Mouse (Mus musculus) c-Kit-negative CD71-positive TER-119-positive erythroid progenitor cells, embryonic 14.5 days (primary cell): ENCODE measurements around the gene Fras1.

ENCODE experiments used
- DNase-seq: peaks from one replicate; pipeline ENCODE4 v3.0.0-alpha.2; 2013; ENCODE audit warnings: low read depth, low spot score

The Fras1 gene

DNA sequence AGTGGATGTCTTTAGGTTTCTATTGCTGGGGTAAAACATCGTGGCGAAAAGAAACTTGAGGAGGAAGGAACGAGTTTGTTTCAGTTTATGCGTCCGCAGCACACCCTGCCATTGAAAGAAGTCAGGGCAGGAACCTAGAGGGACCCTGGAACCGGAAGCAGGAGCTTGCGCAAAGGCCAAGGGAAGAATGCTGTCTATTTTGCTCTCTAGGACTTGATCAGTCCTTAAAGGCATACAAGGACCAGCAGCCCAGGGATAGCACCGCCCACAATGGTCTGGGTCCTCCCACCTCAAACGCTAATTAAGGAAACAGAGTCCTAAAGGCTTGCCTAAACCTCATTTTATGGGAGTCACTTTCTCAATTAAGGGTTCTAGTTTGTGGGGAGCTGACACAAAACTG, 418.7 kb downstream of the Fras1 start:
- DNase-seq = no peak

DNA sequence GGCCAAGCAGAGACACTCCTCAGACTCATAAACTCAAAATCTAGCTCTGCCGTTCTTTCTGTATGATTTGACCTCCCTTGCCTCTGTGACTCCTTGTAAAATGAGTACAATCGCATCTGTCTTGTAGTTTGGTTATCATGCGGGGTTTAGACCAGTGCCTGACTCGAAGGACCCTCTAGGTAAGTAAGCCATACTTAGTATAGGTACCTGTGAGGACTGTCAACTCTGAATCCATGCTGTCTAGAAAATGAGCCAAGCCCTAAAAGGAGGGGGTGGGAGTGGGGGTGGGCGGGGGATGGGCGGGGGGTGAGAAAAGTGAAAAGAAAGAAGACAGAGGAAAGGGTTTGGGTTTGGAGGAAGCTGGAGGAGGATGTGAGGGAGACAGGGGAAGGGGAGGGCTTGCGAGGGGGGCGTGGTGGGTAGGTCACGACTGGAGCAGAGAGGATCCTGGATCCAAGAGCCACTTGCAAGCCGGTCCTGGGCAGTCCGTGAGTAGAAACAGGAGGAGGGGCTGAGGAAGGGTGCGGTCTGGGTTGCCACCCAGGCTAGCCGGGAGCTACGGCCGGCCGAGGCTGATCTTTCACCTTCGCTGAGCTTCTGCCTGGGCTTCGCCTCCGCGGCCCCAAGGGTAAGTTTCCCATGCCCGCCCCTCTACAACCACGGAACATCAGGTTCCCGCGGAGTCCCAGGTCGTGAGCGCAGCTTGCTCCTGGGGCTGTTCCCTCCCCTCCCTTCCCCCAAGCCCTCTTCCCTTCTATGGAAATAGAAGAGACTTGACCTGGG, 419.4 kb downstream of the Fras1 start, which contains the start of gene Anxa3:
Gene Anxa3, plus strand, starts transcription at position 404 of the 783 bp plus-strand sequence.
- no peak for DNase-seq

DNA sequence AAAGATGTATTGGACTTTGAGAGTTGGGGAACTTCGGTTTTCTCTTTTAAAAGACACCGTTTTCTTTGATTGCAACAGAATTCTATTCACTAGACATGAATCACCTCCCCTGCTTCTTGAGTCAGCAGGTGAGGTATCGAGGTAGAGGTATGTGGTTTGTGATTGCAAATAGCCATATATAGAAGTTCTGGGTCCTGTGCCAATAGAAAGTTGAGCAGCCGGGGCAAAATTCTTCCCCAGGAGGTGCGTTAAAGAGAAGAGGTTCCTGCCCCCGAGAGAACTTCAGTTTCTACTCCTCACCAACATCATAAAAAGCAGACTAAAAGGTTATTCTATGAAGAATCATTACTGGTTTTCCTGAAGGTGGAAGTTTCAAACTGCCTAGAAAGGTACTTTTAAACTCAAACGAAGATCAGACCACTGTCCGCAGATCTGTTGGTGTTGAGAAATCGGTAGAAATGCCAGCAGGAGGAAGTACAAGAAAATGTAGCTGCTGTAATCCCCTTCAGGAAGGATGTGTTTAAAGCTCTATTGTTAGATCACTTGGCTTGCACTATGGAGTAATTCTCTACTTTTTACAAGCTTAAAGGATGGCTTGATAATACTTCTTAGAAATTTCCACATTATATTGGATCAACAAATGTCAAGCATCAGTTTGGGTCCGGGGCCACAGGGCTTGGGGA, 420.3 kb downstream of the Fras1 start:
- no peak for DNase-seq

- no peak for DNase-seq
Measured at GRCm38 (mm10) chr5:96795752-96796151, 422.0 kb downstream of the Fras1 start.

- no peak for DNase-seq
Measured at GRCm38 (mm10) chr5:96797465-96797864, 423.7 kb downstream of the Fras1 start.

- no peak for DNase-seq
Measured at GRCm38 (mm10) chr5:96799165-96799564, 425.4 kb downstream of the Fras1 start.

- DNase-seq = no peak
Measured at GRCm38 (mm10) chr5:96799969-96800368, 426.2 kb downstream of the Fras1 start.

- no peak for DNase-seq
Measured at GRCm38 (mm10) chr5:96802185-96802584, 428.4 kb downstream of the Fras1 start.

DNA sequence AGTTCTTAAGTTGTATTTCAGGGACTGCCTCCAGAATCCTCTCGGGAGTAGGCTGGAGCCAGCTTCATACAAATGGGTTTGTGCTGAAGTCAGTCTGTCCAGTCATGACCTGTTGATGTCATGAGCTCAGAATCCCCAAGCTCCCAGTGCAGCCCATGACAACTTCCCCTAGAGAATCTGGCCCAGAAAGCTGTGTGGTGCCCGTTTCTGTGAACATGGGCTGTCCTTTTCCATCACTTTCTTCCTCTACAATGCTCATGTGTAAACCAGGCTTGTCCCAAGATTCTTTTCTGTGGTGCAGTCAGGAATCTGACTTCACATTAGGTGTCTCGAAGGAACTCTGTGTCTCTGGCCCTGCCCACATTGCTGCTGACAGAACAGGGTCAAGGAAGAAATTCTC, 429.3 kb downstream of the Fras1 start:
- DNase-seq = no peak

DNA sequence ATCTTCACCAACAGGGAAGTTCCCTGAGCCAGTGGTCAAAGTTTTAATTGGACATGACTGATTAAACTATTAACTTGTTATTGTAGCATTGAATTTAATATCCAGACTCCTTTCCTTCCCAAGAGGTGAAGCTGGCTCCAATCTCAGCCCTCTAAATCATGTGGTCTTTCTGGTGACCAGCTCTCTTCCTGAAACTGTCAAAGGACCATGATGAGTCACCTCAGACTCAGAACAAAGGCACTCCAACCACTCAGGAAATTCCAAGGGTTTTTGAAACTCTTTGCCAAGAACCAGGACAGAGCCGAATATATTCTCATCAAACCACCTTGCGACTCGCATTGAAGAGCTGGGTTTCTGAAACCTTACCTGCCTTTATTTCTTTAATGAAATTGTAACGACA, 430.5 kb downstream of the Fras1 start:
- no peak for DNase-seq

DNA sequence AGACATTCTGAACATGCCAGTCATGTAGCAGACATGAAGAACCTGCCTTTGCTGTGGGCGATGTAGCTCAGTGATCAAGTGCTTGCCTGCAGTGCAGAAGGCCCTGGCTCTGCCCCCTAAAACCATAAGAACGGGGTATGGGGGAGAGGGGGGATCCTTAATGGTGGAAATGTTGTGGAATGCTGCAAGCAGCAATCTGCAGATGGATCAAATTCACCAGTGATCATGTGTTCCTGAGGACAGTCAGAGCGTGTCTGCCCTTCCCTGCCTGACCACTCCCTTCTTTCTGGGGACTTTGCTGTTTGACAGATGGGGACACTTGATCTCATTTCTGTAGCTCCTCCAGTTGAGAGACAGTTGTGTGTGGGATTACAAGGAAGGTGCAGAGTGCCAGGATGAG, 431.1 kb downstream of the Fras1 start:
- DNase-seq = no peak

GRCm38 (mm10) chr5:96810620-96811019, 436.9 kb downstream of the Fras1 start:
- DNase-seq = no peak

GRCm38 (mm10) chr5:96824769-96825327, 451.1 kb downstream of the Fras1 start:
- DNase-seq = no peak

DNA sequence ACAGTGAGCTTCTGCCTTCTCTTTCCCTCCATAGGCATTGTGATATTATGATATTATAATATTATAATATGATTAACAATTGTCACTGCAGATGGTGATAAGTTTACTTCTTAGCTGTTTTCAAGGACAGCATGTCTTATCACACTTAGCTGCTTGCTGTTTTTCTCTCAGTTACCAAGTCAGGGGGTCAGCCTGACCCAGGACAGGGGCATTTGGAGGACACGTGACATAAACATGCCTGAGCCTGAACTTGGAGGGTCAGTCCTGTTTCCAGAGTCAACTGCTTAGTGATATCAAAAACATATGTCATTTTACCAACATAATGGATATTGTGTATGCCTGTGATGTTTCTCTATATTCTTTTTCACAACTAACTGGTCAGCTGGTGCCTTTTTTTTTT, 453.4 kb downstream of the Fras1 start:
- DNase-seq = no peak
